Mouse (Mus musculus): ENCODE results near the gene Tmem141.
A peak's percentile ranks its signal among the peaks of the same experiment; 100 is the strongest.

Tmem141 gene

GRCm38 (mm10) chr2:25607761-25608622 is 13.8 kb downstream of the Tmem141 start, which contains the start of gene Rabl6:
TSS of gene Rabl6 (minus strand) at chr2:25608521.
- DNase-seq, result peak; percentile 93

- DNase-seq, result no peak
Observed at GRCm38 (mm10) chr2:25602526-25602925, 19.3 kb downstream of the Tmem141 start.

GRCm38 (mm10) chr2:25600037-25600436 is 21.8 kb downstream of the Tmem141 start:
- DNase-seq, result no peak

DNA sequence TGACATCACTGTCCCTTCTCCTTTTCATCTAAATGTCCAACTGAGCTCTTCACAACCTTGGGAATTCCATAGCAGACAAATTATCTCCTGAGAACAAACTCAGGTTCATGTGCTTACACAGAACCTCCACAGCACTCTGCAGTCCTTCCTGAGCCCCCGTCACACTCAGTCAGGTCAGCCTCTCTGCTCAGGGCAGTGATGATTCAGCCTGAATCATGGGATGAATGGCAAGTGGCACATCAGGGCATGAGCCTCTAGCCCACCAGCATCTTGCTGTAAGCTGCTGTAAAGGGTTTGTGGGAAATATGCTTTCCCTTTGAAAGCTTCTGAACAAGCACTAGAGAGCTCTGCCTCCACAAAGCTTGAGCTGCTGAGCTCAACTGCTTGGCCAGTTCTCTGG is 23.1 kb downstream of the Tmem141 start:
- DNase-seq, result no peak

DNA sequence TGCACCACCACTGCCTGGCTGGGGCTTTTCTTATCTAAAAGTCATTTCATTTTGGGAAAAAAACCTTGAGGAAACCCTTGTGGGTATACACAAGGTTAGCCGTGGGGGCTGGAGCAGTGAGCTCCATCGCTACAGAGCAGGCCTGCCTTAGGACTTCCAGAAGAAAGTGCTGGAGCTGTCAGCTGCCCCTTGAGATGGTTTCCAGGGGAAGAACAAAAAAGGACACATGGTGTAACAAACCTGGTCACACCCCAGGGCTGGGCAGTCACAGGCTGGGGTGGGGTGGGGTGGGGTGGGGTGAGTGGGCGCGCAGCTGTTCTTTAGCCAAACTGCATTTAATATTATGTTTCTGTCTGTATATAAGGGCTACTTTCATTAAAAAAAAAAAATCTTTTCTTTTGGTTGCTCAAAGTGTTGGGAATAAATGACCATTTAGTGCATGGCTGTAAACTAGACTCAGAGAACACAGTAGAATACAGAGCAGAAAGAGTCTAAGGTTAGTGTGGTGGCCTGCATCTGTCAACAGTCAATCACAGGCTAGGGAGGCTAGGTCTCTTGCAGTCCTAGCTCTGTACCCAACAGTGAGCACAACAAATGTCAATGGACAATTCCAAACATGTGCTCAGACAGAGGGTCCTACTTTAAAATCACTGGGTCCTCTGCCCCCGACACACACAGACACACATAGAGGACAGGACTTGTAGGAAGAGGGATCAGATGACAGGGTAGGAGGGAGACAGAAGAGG is 24.9 kb downstream of the Tmem141 start:
- DNase-seq, result no peak

GRCm38 (mm10) chr2:25591863-25592262 is 29.9 kb downstream of the Tmem141 start:
- no peak for DNase-seq

DNA sequence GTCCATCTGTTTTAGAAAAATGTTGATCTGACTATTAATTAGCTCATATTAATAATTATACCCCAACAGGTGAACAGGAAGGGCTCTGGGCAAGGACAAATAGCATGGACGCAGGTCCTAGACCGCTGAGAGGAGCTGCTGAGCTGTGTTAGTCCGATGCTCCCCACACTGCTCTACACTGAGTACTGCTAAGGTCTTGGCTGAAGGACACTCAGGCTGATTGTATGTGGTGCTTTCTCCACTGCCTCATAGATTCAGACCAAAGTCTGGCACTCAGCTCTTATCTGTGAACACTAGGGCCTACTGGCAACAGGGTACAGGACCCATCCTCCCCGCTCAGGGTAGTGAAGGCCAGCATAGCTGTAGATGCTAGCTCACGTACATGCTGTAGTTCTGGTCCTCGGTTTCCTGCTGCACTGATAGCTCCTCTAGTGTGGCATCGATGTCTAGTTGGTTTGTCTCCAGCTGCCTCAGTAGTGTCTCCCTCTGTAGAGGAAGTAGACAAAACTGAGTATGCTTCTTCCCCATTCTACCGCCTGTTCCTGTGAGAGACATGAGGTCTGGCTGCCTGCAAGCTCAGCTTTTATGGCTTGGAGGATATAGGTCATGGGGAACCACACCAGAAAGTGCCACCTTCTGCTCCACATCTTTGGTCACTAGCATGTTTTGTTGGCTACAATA is 33.4 kb downstream of the Tmem141 start:
- DNase-seq, result no peak

DNA sequence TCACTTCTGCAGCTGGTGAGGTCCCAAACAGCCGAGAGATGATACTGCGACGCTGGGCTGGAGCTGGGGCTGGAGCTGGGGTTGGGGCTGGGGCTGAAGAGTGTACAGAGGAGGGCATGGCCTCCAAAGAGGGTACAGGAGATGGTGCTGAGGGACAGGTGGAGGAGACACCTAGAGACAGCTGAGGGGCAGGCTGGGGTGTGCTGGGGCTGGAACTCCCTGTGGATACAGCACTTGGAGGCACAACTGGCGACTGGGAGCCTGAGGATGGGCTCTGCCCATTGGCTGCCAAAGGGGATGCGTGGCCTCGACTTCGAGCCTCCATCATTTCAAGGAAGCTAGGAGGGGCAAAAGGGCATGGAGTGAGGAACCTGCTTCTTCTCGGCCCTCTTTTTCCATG is 34.5 kb downstream of the Tmem141 start:
- DNase-seq, result no peak

GRCm38 (mm10) chr2:25585601-25586000 is 36.2 kb downstream of the Tmem141 start:
- DNase-seq, result no peak

GRCm38 (mm10) chr2:25584856-25585255 is 36.9 kb downstream of the Tmem141 start:
- no peak for DNase-seq

DNA sequence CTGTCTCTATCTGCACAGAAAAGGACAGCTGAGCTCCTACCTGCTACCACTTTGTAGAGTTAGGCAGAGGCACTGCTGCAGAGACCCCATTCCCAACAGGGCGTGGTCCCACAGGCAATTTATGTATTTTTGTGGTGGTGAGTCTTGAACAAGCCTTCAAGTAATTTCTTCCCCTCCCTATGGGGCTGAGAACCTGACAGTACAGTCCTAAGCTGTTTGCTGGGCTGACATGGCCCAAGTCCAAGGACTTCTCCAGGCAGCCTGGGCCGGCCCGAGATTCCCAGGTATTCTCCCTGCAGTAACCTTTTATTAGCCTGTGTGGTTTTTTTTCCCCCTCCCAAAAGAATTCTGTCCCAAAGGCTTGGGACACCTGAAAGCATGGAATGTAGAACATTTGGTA is 37.7 kb downstream of the Tmem141 start:
- no peak for DNase-seq

DNA sequence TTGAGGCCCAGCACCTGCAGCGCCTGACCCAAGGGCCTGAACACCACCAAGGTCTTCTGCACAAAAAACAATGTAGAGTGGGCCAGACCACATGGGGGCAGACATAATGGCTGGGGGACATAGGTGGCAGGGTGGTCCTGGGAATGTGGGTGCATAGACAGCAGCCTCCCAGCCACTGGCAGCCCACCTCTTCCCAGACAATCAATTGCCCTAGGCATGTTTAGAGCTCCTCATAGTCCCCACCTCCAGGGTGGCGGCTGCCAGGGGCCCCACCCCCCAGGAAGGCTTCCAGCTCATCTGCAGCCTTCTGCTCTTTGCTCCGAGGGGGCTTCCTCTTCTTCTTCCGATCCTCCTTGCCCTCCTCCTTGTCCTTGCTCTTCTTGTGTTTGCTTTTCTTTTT is 38.2 kb downstream of the Tmem141 start:
- no peak for DNase-seq

DNA sequence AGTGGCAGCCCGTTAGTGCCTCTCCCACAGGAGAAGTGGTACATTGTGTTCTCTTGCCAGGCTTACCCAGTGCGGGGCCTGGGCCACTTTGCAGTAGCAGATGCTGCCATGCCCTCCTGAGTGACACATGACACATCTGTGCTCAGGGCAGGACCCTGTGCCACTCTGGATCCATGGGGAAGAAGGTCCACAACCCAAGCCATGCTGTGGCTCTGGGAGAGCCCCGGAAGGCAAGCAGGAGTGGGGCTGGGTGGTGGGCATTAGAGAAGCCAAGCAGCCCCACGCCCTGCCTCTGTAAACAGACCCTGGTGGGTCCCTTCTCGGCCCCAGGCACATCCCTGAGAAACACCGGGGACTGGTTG is 38.7 kb downstream of the Tmem141 start:
- DNase-seq, result no peak

GRCm38 (mm10) chr2:25582466-25583119 is 39.2 kb downstream of the Tmem141 start:
- peak; percentile 86 for DNase-seq

DNA sequence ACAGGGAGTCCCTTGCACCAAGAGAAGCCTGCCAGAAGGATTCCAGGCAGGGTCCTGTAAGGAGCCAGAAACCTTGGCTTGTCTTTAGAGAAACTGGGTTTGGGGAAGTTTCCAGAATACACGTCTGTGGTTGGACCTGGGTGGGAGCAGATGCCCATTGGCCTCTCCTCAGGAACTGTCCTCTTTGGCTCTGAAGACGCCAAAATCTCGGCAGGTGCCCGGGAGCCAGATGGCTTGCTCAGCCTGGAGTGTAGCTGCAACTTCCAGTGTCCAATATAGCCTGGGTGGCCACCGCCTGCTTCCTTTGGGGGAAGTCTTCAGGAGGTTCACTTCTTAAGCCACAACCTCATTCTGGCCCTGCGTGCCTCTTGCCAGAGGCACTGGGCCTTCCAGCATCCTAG is 39.9 kb downstream of the Tmem141 start:
- no peak for DNase-seq

GRCm38 (mm10) chr2:25581294-25581864 is 40.4 kb downstream of the Tmem141 start, which contains the start of gene Ajm1:
TSS of gene Ajm1 (minus strand) at chr2:25581757.
- DNase-seq, result peak; percentile 80

- DNase-seq, result peak; percentile 52
Observed at GRCm38 (mm10) chr2:25580621-25581101, 41.1 kb downstream of the Tmem141 start.

DNA sequence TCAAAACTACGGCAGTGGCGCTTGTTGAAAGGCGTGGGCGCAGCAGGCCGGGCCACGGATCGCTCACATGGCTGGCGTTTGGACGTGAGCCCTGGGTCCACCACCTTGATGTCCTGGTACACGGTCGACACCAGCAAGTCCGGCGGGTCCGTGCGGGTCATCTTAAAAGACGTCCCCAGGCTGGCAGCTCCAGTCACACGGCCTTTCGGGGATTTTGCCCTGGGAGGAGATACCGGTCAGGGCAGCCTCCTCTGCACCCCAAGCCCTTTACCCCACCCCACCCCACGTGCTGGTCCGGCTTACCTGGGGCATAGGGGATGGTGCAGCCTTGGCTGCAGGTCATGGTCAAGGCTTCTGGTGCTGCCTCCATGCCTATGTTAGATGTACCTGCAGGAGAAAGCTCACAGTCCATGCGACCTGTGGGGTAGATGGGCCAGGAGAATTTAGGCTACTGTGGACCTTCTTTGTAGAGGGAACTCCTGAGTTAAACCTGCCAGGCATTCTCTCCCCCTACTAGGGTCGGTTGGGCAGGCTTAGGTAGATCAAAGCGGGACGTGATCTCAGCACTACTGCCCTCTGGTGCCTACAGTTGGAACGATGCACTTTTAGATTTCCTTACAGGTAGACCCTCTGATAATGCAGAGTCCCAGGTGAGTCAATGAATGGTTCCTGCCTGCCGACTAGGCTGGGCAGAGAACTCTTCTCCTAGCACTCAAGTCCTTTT is 41.9 kb downstream of the Tmem141 start:
- no peak for DNase-seq

DNA sequence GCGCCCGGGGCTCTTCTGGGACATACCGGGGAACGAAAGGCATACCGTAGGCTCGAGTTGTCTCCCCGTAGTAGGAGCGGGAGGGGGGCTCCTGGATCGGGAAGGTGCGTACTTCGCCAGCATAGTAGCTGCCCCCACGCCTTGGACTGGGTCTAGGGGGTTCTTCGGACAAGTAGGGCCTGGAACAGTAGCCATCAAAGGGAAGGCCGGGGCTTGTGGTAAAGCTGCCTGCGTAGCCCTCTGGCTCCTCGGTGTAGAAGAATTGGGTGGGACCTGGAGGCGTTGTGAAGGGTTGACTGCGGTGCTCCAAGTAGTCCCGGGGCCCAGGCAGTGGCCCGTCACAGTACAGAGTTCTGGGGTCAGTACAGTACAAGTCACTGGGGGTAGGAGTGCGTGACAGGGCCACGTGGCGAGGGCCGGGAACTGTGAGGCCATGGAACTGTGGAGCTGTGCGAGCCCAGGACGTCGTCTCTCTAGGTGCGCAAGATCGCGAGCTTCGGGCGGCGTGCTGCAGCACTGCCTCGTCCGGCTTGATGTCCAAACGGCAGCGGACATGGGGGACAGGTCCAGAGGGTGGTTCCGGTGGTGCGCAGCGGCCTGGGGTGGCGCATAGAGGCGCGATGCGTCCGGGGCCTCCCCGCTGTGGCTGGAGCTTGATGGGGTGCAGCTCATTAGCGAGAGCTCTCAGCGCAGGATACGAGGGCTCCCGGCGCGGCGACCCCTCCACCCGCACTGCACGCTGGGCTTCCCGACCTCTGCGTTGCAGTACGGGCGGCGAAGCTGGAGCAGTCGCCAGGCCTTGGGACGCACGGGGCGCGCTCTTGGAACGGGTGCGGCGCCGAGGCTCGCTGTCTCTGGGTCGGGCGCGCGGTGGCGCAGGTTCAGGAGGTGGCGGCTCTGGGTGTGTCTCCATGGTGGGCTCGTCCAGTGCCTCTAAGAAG is 42.7 kb downstream of the Tmem141 start:
- DNase-seq, result no peak
